Mouse (Mus musculus) adrenal gland, adult 2 months (tissue): ENCODE data around the gene Cptp. TPM values are rescaled to one million over a fixed set of nuclear protein-coding genes. Genes with fewer than 3 reads are reported as not detected.

ENCODE experiments used
- DNase-seq: peaks from one replicate; pipeline ENCODE4 v3.0.0; 2021
- microRNA-seq, 2 experiments: library from miRNA; unstranded; fragments of <30 nt; microRNA quantifications; one replicate each; pipeline ENCODE4 v1.2.0; 2021
- polyA plus RNA-seq: library from polyadenylated mRNA; depleted of rRNA; stranded (reverse); fragments of >200 nt; gene quantifications from 2 replicates; pipeline ENCODE4 v1.2.3, GENCODE M21; 2012; rRNA removed
- total RNA-seq, 2 experiments: library from RNA; stranded (reverse); gene quantifications; 2 replicates each; pipeline ENCODE4 v1.2.3; 2021

The Cptp gene
- total and polyA plus RNA-seq, 3 experiments: 18.7 to 37.1 (median 21.1) TPM

DNA sequence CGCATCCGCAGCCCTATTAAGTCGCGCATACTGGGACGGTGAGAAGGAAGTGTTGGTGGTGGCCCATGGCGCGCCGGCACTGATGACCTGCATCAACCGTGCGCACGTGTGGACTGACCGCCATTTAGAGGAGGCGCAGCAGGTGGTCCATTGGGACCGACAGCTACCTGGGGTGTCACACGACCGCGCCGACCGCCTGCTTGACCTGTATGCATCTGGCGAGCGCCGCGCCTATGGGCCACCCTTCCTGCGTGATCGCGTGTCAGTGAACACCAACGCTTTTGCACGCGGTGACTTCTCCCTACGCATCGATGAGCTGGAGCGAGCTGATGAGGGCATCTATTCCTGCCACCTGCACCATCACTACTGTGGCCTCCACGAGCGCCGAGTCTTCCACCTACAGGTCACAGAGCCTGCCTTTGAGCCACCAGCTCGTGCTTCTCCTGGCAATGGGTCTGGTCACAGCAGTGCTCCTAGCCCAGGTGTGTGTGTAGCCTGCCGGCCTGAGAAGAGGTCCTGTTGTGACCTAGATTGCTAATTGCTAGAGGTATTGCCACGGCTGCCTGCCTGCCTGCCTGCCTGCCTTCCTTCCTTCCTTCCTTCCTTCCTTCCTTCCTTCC lies 27.5 kb downstream of the Cptp start:
- no peak for DNase-seq

DNA sequence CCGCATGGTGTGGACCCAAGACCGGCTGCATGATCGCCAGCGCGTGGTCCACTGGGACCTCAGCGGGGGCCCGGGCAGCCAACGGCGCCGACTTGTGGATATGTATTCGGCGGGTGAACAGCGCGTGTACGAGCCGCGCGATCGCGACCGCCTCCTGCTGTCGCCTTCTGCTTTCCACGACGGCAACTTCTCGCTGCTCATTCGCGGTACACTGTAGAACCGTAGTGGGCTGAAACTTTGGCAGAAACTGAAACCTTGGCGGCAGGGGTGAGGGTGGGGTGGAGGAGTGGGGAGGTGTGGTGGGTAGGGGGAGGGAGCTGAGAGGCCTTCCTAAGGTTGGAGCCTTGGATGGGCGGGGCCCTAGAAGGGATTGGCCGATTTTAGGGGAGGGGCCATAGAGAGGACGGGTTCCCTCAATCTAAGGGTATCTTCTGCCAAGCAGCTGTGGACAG lies 28.2 kb downstream of the Cptp start:
- DNase-seq: peak; percentile 86

DNA sequence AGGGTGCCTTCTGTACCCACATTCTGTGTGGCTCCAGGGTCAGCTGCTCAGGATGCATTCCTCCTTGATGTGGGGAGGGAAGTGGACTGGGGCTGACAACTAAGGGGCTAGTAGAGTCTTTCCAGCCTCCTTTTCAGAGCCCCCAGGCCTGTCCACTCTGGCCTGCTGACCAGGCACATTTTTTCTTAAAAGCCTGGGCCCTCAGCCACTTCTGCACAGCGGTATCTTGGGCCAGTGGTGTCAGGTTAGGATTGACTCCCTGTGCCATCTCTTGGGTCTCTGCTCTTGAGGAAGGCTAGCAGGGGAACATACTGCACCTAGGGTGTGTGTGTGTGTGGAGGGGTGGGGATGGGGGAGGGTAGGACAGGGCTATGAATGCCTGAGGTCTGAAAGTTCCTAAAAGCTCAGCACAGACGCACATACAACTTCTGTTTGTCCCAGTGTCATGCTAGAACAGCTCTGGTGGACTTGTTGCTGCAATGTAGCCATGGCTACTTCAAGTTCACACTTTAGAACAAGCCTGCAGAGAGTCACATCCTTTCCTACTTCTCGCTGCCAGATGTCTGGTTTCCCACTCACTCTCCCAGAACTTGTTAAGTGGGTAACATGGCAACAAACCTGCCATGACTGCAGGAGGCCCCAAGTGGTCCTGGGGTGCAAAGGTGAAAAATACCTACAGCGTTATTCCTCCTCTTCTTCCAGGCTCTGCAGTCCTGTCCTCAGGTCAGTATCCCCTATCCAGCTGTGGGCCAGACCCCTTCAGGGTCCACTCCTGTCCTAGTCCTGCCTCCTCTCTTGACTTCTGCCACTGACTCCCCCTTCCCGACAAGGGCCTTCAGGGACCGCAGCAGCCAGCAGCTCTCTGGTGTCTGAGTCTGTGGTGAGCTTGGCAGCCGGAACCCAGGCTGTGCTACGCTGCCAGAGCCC lies 28.9 kb downstream of the Cptp start:
- DNase-seq: no peak

DNA sequence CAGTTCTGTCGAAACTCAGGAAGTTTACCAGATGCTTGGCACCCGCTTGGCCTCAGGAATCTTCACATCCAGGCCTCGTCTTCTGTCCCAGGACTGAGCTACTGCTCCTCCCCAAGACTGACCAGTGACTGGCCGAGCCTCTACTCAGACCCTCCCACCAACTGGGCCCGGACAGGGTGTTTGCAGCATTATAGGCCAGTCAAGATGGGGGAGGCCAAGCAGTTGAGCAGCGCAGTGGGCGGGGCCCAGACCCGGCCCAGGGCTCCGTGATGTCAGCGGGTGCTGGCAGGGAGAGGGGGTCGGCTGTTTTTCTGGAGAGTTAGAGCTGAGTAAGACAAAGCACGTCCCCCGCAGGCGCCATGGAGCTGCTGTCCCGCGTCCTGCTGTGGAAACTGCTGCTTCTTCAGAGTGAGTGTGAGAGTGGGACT lies 29.7 kb downstream of the Cptp start, which contains the start of gene Mxra8:
Mxra8 (plus strand) TSS at position 198 of the 428 bp plus-strand sequence.
- DNase-seq: peak; percentile 88

DNA sequence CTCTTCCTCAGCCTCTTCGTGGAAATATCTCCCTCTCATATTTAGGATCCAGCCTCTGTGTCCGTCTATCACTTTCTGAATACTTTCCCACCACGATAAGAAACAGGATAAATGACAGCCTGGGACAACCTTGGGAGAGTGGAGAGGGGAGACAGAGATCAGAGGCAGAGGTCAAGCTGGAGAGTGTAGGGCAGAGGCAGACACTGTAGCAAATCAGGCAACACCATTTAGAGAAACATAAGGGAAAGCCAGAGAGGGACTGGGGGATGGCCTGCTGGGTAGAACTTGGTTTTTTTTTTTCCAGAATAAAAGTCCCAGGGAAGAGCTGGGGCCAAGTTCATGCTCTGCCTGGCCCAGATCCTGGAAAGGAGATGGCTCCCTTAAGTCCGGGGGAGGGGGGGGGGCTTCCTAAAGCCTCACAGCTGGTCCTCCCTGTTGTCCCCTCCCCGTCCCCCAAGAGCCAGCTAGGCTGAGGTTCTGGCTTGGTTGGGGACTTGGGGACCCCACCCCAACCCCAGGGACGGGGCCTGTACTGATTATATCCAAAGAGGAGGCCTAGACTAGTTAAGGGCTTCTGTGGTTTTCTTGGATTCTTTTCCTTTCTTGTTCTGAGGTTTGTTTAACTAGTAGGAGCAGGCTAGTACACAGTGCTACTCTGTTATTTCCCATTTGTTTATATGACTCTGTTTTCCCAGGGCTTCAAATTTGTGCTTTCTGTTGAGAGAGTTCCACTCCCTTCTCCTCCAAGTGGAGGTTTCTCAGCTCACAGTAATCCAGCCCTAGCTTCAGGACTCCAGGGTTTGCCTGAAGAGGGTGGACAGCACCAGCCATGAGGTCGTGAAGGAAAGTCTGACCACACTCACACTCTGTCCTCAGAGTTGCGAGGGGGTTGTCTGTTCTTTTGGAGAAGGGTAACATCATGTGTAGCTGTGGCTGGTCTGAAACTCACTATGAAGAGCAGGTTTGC lies 30.8 kb downstream of the Cptp start:
- no peak for DNase-seq

DNA sequence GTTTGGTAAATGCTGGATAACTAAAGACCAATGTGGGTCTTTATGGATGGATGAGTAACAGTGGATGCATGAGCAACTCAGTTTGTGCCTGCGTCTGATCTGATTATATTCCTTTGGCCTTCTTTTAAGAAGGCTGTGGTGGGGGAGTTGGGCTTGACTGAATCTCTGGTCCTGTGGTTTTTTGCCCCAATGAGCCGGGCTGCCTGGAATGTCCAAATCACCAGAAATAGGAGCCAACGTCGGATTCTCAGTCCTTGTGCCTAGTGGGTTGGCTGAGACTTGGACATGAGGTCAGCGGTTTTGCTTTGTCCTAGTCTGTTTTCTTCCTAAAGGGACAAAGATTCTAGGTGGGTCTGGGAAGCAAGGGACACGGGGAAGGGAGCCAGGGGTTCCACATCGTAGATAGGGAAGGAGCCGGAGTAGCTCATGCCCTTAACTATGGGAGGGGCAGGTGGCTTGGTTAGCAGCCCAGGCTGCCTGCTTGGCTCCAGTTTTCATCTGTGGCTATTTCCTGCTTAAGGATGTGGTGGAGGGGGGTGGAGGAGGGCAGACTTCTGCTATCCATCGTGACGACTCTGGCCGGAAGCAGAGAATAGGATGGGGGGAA lies 31.7 kb downstream of the Cptp start:
- DNase-seq: no peak

DNA sequence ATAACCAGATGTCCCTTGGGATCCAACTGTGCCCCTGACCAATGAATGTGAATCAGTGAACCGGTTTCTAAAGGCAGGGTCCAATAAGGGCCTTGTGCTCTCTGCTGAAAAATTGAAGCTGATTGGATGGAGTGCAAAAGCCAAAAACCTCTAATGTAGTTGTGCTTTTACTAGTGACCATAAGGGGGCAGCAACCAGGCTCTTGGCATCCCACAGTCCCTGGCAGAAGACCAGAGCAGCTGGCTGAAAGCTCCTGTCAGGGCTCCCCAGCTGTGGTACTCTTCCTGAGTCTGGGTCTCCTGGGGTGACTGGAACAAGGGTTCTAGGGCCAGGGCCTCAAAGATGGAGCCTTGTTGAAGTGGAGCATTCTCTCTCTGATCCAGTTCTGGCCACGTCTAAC lies 35.4 kb downstream of the Cptp start:
- peak; percentile 87 for DNase-seq

DNA sequence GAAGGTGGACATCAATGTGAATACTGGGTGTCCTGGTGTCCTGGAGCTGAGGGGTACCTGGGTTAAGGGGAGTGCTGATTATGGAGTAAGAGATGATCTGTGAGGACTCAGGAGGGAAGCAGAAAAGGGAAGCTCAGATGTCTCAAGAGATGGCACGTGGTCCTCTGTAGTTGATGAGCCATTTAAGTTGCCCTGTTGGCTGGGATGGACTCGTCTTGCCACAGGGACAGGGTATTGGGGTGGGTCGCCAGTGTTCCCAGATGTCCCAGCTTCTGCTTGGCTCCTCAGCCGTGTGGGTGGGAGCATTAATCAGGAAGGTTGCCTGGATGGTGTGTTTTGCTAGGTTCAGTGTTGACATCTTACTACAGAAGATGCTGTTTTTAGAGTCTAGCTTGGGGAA lies 36.0 kb downstream of the Cptp start:
- DNase-seq: no peak

DNA sequence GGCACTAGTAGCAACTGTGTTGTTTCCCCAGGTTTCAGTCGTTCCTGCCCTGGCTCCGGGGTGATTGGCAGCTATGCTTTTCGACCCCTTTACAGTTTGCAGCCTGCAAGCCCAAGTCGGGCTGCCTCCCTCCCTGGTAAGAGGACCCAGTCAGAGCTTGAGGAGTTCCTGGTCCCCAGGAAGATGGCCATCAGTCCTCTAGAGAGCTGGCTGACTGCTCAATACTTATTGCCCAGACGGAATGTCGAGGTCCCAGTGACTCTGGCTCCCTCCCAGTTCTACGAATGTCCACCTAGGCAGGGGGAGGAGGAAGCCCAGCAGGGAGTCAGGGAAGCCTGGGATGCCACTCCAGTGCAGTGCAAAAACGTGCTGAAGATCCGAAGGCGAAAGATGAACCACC lies 36.9 kb downstream of the Cptp start:
- no peak for DNase-seq

DNA sequence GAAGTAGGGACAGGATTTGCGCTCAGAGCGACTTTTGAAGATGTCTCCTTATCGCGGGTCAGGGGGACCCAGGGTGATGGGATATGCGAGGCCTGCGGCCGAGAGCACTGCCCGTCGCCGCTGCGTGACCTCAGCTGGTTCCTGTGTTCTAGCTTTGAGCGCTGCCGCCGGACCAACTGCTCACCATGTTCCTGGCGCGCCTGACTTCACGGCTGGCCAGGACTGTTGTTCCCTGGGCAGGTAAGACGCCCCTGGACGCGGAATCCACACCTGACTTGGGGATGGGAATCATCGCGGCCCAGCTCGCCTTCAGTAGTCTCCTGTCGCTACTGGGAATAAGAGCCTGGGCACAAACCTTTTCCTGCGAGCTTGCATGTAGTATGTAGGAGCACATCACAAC lies 37.4 kb downstream of the Cptp start:
- no peak for DNase-seq

DNA sequence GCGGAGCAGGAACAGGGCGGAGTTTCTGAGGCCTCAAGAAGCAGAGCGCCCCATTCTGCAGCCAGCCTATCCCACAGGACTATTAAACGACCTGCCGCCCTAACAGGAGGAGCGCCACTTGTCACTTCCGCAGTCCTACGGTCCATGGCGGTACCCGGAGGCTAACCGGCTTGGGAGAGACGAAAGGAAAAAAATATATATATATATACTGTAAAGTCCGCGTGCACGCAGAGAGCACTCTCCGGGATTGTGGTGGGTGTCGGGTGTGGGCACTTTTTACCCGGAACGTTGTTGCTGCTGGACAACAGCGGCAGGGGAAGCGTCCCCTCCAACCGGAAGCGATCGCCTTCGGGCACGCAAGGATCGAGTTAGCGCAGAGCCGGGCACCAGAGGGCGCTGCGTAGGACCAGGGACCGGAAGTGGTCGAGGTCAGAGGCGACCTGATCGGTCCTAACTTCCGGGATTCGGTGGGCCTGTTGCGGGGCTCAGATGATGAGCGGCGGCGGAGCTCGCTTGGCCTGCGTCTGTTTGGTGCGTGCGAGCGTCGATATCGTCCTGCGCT lies 38.0 kb downstream of the Cptp start, which contains the start of gene Aurkaip1:
Aurkaip1 (plus strand) TSS at position 68 of the 562 bp plus-strand sequence.
- peak; percentile 97 for DNase-seq

DNA sequence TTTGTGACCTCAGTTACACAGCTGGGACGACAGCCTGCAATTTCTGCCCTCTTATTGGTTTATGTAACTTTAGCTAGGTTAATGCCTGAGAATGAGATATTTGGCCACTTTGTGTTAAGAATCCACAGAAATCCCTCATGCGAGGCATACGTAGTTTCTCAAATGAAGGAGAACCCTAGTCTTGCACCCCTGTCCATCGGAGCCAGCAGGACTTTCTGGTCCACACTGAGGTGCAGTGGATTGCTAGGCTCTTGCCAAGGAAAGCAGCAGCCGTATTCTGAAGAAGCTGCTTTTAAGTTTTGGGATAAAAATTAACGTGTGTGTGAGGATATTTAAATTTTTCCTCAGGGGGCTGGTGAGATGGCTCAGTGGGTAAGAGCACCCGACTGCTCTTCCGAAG lies 38.6 kb downstream of the Cptp start:
- no peak for DNase-seq

DNA sequence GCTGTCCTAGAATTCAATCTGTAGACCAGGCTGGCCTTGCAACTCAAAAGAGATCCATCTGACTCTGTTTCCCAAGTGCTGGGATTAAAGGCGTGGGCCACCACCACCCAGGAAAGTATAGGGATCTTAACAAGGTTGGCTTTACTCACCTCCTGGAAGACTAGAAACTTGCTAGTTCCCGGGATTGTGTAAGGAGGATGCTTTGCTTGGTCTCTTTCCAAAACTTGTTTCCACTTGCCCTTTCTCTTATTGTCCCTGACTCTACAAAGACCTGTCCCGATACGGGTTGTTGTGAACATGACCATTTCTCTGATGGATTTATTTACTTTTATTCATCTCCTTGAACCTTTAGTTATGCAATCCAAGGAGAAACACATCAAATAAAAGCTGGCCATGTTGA lies 39.4 kb downstream of the Cptp start:
- no peak for DNase-seq

DNA sequence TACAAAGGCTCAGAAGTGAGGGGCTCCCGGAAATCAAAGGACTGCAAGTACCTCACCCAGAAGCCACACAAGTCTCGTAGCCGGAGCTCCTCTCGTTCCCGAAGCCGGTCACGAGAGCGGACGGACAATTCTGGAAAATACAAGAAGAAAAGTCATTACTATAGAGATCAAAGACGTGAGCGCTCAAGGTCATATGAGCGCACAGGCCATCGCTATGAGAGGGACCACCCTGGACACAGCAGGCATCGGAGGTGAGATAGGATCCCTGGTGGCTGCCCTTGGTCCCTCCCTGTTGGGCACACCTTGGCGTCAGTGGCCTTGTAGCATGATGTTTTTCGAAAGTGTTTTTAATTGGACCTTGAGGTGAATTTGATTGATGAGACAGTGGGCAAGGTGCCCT lies 45.8 kb downstream of the Cptp start:
- peak; percentile 52 for DNase-seq

DNA sequence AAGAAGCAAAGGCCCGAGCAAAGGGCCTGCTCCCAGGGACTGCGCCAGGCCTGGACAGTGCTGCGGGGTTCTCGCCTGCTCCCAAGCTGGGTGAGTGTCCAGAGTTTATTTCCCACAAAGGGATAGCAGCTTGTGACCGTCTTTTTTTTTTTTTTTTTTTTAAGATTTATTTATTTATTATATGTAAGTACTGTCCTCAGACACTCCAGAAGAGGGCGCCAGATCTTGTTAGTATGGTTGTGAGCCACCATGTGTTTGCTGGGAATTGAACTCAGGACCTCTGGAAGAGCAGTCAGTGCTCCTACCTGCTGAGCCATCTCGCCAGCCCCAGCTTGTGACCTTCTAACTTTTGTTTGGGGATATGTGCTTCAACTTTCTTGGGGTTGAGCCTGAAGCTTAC lies 48.2 kb downstream of the Cptp start:
- DNase-seq: no peak

DNA sequence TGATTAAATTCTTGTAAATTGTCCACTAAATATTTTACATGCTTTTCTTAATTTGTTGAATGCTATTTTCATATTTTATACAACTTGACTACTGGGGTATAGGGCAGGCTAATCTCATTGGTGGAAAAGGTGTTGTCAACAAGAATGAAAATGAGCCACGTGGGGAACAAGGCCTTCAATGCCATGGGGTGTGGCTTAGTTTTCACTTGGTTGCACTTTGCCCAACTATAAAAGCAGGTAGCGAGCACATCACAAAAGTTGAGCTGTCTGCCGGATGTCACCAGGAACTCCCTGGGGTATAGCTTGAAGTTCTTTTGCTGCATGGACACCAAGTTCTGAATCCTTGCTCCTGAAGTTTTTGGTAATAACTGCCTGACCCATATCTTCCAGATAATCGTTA lies 51.7 kb downstream of the Cptp start:
- no peak for DNase-seq

Small RNA genes lying within 50 kb of the gene (microRNA-seq; reads per million reads assigned to microRNA genes)
- 0 reads per million in 2 experiments for gene Gm22991

Other genes with a start within 250 kb of the Cptp start
- 10 to 100 TPM; 41.6 to 46.7 TPM for gene Cdk11b, start 244.6 kb downstream of the Cptp start, total RNA-seq
- 11.9 and 18.9 TPM in 2 replicates for gene Cdk11b, start 244.6 kb downstream of the Cptp start, polyA plus RNA-seq
- not detected for gene Gm10563, start 224.0 kb downstream of the Cptp start, total RNA-seq
- not detected in 2 replicates for gene Gm10563, start 224.0 kb downstream of the Cptp start, polyA plus RNA-seq
- gene Mmp23, start 216.1 kb downstream of the Cptp start, total RNA-seq: 1 to 10 TPM; 5.2 to 7.6 TPM
- gene Mmp23, start 216.1 kb downstream of the Cptp start, polyA plus RNA-seq: 23.2 and 23.9 TPM in 2 replicates
- 10 to 100 TPM; 40.8 to 50.9 TPM for gene Mib2, start 200.2 kb downstream of the Cptp start, total RNA-seq
- gene Mib2, start 200.2 kb downstream of the Cptp start, polyA plus RNA-seq: 110 and 117 TPM in 2 replicates
- gene Fndc10, start 175.1 kb downstream of the Cptp start, total RNA-seq: 10 to 100 TPM; 42.6 to 65.1 TPM
- 247 and 266 TPM in 2 replicates for gene Fndc10, start 175.1 kb downstream of the Cptp start, polyA plus RNA-seq
- 100 to 1,000 TPM; 104 to 143 TPM for gene Ssu72, start 164.6 kb downstream of the Cptp start, total RNA-seq
- gene Ssu72, start 164.6 kb downstream of the Cptp start, polyA plus RNA-seq: 178 and 190 TPM in 2 replicates
- under 1 TPM; 0.55 to 0.73 TPM for gene Tmem240, start 134.6 kb downstream of the Cptp start, total RNA-seq
- gene Tmem240, start 134.6 kb downstream of the Cptp start, polyA plus RNA-seq: 2.0 and 3.1 TPM in 2 replicates
- gene Atad3a, start 108.3 kb downstream of the Cptp start, total RNA-seq: 10 to 100 TPM; 71.4 to 90.7 TPM
- 226 and 242 TPM in 2 replicates for gene Atad3a, start 108.3 kb downstream of the Cptp start, polyA plus RNA-seq
- 1 to 10 TPM; 2.5 to 4.8 TPM for gene Vwa1, start 94.7 kb downstream of the Cptp start, total RNA-seq
- gene Vwa1, start 94.7 kb downstream of the Cptp start, polyA plus RNA-seq: 9.4 and 12.0 TPM in 2 replicates
- gene Tmem88b, start 83.6 kb downstream of the Cptp start, total RNA-seq: under 1 TPM; 0.52 to 0.62 TPM
- 0.81 and 0.97 TPM in 2 replicates for gene Tmem88b, start 83.6 kb downstream of the Cptp start, polyA plus RNA-seq
- not detected for gene Ankrd65, start 79.0 kb downstream of the Cptp start, total RNA-seq
- 0.11 and 0.16 TPM in 2 replicates for gene Ankrd65, start 79.0 kb downstream of the Cptp start, polyA plus RNA-seq
- gene Mrpl20, start 66.6 kb downstream of the Cptp start, total RNA-seq: 100 to 1,000 TPM; 122 to 141 TPM
- gene Mrpl20, start 66.6 kb downstream of the Cptp start, polyA plus RNA-seq: 42.1 and 65.2 TPM in 2 replicates
- 100 to 1,000 TPM in 1 of 2 experiments, 10 to 100 TPM in 1; 70.2 to 118 TPM for gene Ccnl2, start 57.0 kb downstream of the Cptp start, total RNA-seq
- gene Ccnl2, start 57.0 kb downstream of the Cptp start, polyA plus RNA-seq: 56.0 and 58.2 TPM in 2 replicates
- gene Aurkaip1, start 38.2 kb downstream of the Cptp start, total RNA-seq: 100 to 1,000 TPM; 155 to 164 TPM
- gene Aurkaip1, start 38.2 kb downstream of the Cptp start, polyA plus RNA-seq: 276 and 293 TPM in 2 replicates
- gene Mxra8, start 29.8 kb downstream of the Cptp start, total RNA-seq: 10 to 100 TPM; 36.9 to 55.5 TPM
- gene Mxra8, start 29.8 kb downstream of the Cptp start, polyA plus RNA-seq: 164 and 185 TPM in 2 replicates
- gene Dvl1, start 22.0 kb downstream of the Cptp start, total RNA-seq: 10 to 100 TPM; 58.1 to 66.7 TPM
- 187 and 202 TPM in 2 replicates for gene Dvl1, start 22.0 kb downstream of the Cptp start, polyA plus RNA-seq
- under 1 TPM; 0.32 to 0.35 TPM for gene Tas1r3, start 6.1 kb downstream of the Cptp start, total RNA-seq
- 0.56 and 0.62 TPM in 2 replicates for gene Tas1r3, start 6.1 kb downstream of the Cptp start, polyA plus RNA-seq
- gene Ints11, start 106 bp upstream of the Cptp start, total RNA-seq: 10 to 100 TPM; 27.5 to 32.0 TPM
- 24.5 and 30.8 TPM in 2 replicates for gene Ints11, start 106 bp upstream of the Cptp start, polyA plus RNA-seq
- 10 to 100 TPM; 21.8 to 28.4 TPM for gene Pusl1, start 22.3 kb upstream of the Cptp start, total RNA-seq
- 118 and 119 TPM in 2 replicates for gene Pusl1, start 22.3 kb upstream of the Cptp start, polyA plus RNA-seq
- 10 to 100 TPM; 14.4 to 20.9 TPM for gene Acap3, start 22.4 kb upstream of the Cptp start, total RNA-seq
- 29.0 and 29.3 TPM in 2 replicates for gene Acap3, start 22.4 kb upstream of the Cptp start, polyA plus RNA-seq
- gene Ube2j2, start 74.4 kb upstream of the Cptp start, total RNA-seq: 10 to 100 TPM; 64.1 to 94.4 TPM
- 93.2 and 95.5 TPM in 2 replicates for gene Ube2j2, start 74.4 kb upstream of the Cptp start, polyA plus RNA-seq
- 10 to 100 TPM; 66.8 to 70.1 TPM for gene C1qtnf12, start 92.9 kb upstream of the Cptp start, total RNA-seq
- gene C1qtnf12, start 92.9 kb upstream of the Cptp start, polyA plus RNA-seq: 100 and 128 TPM in 2 replicates
- gene B3galt6, start 123.2 kb upstream of the Cptp start, total RNA-seq: 1 to 10 TPM; 5.1 to 8.5 TPM
- gene B3galt6, start 123.2 kb upstream of the Cptp start, polyA plus RNA-seq: 14.7 and 18.3 TPM in 2 replicates
- gene Sdf4, start 123.4 kb upstream of the Cptp start, total RNA-seq: 100 to 1,000 TPM; 260 to 282 TPM
- gene Sdf4, start 123.4 kb upstream of the Cptp start, polyA plus RNA-seq: 47.5 and 50.7 TPM in 2 replicates
- 1 to 10 TPM in 1 of 2 experiments, under 1 TPM in 1; 0.61 to 1.2 TPM for gene Tnfrsf4, start 144.4 kb upstream of the Cptp start, total RNA-seq
- gene Tnfrsf4, start 144.4 kb upstream of the Cptp start, polyA plus RNA-seq: 4.4 and 5.0 TPM in 2 replicates
- under 1 TPM in 1 of 2 experiments, not detected in 1; 0.38 TPM for gene Tnfrsf18, start 156.7 kb upstream of the Cptp start, total RNA-seq
- gene Tnfrsf18, start 156.7 kb upstream of the Cptp start, polyA plus RNA-seq: 0.30 and 0.61 TPM in 2 replicates
- gene Ttll10, start 190.0 kb upstream of the Cptp start, total RNA-seq: under 1 TPM in 1 of 2 experiments, not detected in 1; 0.21 TPM
- 0.13 and 0.19 TPM in 2 replicates for gene Ttll10, start 190.0 kb upstream of the Cptp start, polyA plus RNA-seq
- gene 9430015G10Rik, start 240.5 kb upstream of the Cptp start, total RNA-seq: 1 to 10 TPM; 5.7 to 9.6 TPM
- 14.6 and 15.6 TPM in 2 replicates for gene 9430015G10Rik, start 240.5 kb upstream of the Cptp start, polyA plus RNA-seq